Mouse (Mus musculus) neural tube, embryonic 11.5 days (tissue): Measurements from ENCODE around the gene Sppl2c. TPM values are rescaled to one million over a fixed set of nuclear protein-coding genes. Genes with fewer than 3 reads are reported as not detected.

Experiments
- ATAC-seq: fragments of 200-750 bp; cut with Nextera tagmentation; 2 replicates; pipeline ENCODE4 v1.8.0; 2017; ENCODE audit warnings: moderate number of reproducible peaks, mild to moderate bottlenecking, moderate TSS enrichment, moderate library complexity; ENCODE audit not compliant: insufficient read depth, low FRiP score, low TSS enrichment
- DNase-seq: peaks from one replicate; pipeline ENCODE4 v3.0.0-alpha.2; 2015; ENCODE audit warnings: low spot score
- H3K27ac ChIP-seq: fragments of 300-500 bp; sonication (generic); 2 replicates; pipeline ENCODE4 v1.5.1; 2014; ENCODE audit warnings: low read depth, mild to moderate bottlenecking, low read length
- H3K27me3 ChIP-seq: fragments of 300-500 bp; sonication (generic); 2 replicates; pipeline ENCODE4 v1.6.1; 2014; ENCODE audit warnings: mild to moderate bottlenecking, low read length, mixed read lengths; ENCODE audit not compliant: control insufficient read depth, insufficient read depth
- H3K36me3 ChIP-seq: fragments of 300-500 bp; sonication (generic); 2 replicates; pipeline ENCODE4 v1.6.1; 2014; ENCODE audit warnings: mild to moderate bottlenecking, low read length, moderate library complexity, mixed read lengths; ENCODE audit not compliant: control insufficient read depth, insufficient read depth
- H3K4me1 ChIP-seq: fragments of 300-500 bp; sonication (generic); 2 replicates; pipeline ENCODE4 v1.6.1; 2014; ENCODE audit warnings: low read length, mixed read lengths; ENCODE audit not compliant: control insufficient read depth, insufficient read depth
- H3K4me2 ChIP-seq: fragments of 300-500 bp; sonication (generic); 2 replicates; pipeline ENCODE4 v1.6.1; 2014; ENCODE audit warnings: low read depth, mild to moderate bottlenecking, moderate library complexity
- H3K4me3 ChIP-seq: fragments of 300-500 bp; sonication (generic); 2 replicates; pipeline ENCODE4 v1.5.1; 2014; ENCODE audit warnings: low read depth, low read length
- H3K9ac ChIP-seq: fragments of 300-500 bp; sonication (generic); 2 replicates; pipeline ENCODE4 v1.6.1; 2014; ENCODE audit warnings: mild to moderate bottlenecking, low read length
- H3K9me3 ChIP-seq: fragments of 300-500 bp; sonication (generic); 2 replicates; pipeline ENCODE4 v1.6.1; 2016; ENCODE audit warnings: low read length; ENCODE audit not compliant: control insufficient read depth
- WGBS: fragments of 180-500 bp; shearing (Covaris S2); extraction: QIAGEN DNeasy Blood & Tissue Kit; methylation state at CpG from one replicate; pipeline ENCODE4 v1.1.7; 2014; 5-methylcytosine and 5-hydroxymethylcytosine counted together
- polyA plus RNA-seq: library from polyadenylated mRNA; unstranded; fragments of >200 nt; fragmentation: Nextera tagmentation; extraction: Ambion mirVana; gene quantifications from 2 replicates; pipeline ENCODE4 v1.2.1, GENCODE M21; 2014

The Sppl2c gene
- not detected in 2 replicates for polyA plus RNA-seq

DNA sequence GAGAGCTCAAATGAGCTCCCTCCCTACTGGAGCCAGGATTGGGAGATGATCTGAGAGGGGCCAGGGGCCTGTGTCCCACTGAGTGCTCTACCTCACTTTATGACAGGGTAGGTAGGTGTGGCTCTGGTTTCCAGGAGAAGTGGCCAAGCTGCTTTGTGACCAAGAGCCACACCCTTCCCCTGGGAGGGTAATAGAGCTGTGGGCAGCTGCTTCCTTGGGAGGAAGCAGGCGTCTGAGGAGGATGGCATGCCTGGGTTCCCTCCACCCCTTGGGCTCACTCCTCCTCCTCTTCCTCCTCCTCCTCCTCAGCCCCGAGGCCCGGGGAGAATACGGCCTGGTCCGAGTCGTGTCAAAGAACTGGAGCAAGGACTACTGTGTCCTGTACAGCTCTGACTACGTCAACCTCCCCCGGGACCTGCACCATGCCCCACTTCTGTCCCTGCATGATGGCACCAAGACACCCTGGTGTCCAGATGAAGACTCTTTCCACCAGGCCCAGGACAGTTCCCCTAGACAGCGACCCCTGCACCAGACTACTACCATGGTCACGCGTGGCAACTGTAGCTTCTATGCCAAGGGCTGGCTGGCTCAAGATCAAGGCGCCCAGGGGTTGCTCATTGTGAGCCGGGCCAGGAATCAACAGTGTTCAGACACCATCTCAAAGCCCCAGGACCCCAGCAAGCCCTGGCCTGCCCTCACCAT lies at the start of gene Sppl2c:
TSS of gene Sppl2c (plus strand) at position 193 of the 702 bp plus-strand sequence.
- no peak for DNase-seq

DNA sequence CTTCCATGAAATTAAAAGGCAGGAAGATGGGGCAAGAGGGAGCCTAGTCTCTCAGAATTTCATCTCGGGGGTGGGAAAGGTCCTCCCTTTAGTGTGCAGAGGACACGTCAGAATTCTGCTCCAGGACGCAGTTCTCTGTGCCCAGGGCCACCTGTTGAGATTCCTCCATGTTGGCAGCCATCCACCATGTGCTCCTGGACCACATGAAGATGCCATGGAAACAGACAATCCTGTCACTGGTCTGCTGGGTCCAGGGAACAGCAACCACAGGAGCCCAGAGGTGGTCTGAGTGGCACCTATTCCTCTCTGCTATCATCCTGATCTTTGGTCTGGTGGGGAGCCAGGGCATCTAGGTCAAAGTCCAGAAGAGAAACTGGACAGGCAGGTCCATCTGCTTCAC lies 47.2 kb upstream of the Sppl2c start:
- H3K9me3 ChIP-seq: no peaks in the 10 kb centered on the region
- ATAC-seq (no peak), DNase-seq (no peak)
- H3K4me1 ChIP-seq: no peaks in the 10 kb centered on the region
- H3K9ac ChIP-seq: no peak overlapping the region
- H3K36me3 ChIP-seq: no peaks in the 10 kb centered on the region
- H3K4me3 ChIP-seq: no peak overlapping the region
- WGBS: 78% methylated on average over 3 of the region's 3 CpGs
- H3K27ac ChIP-seq: no peak overlapping the region
- H3K27me3 ChIP-seq: peaks cover 21% of the 10 kb centered on the region
- no peak overlapping the region for H3K4me2 ChIP-seq

More for the DNA sequence above, at the start of gene Sppl2c:
- Histone ChIP-seq H3K9me3 (no peaks in the 10 kb centered on the region), H3K4me1 (no peaks in the 10 kb centered on the region), H3K4me3 (no peak within 1 kb of the TSS), H3K36me3 (no peaks in the 10 kb centered on the region), H3K27me3 (no peaks in the 10 kb centered on the region), H3K9ac (no peak within 1 kb of the TSS), H3K27ac (no peak within 1 kb of the TSS), H3K4me2 (no peak within 1 kb of the TSS)
- WGBS: 77% methylated on average over 13 of the region's 13 CpGs
- no peak for ATAC-seq

DNA sequence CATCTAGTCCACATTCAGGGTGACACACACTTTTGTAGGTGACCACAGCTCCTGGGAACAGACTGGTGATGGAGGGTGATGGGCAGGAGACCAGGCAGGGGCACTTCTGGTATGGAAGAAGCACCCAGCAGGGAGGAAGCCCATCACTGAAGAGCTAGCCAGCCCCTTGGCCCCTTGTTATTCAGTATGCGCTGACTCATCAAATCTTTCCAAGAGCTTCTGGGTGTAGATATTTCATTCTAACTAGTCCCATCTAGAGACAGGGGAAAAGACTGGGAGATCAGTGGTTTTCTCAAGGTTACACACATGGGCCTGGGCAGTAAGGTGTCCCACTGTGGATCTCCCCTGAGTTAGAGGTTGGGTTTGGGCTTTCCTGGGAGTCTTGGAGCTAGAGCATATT lies 41.2 kb upstream of the Sppl2c start:
- no peaks in the 10 kb centered on the region for H3K9me3 ChIP-seq
- H3K36me3 ChIP-seq: no peaks in the 10 kb centered on the region
- H3K9ac ChIP-seq: no peak overlapping the region
- no peak overlapping the region for H3K4me2 ChIP-seq
- H3K4me1 ChIP-seq: no peaks in the 10 kb centered on the region
- no peaks in the 10 kb centered on the region for H3K27me3 ChIP-seq
- H3K27ac ChIP-seq: no peak overlapping the region
- DNase-seq: no peak
- H3K4me3 ChIP-seq: no peak overlapping the region
- WGBS: 100% methylated on average over 1 of the region's 1 CpGs
- no peak for ATAC-seq

DNA sequence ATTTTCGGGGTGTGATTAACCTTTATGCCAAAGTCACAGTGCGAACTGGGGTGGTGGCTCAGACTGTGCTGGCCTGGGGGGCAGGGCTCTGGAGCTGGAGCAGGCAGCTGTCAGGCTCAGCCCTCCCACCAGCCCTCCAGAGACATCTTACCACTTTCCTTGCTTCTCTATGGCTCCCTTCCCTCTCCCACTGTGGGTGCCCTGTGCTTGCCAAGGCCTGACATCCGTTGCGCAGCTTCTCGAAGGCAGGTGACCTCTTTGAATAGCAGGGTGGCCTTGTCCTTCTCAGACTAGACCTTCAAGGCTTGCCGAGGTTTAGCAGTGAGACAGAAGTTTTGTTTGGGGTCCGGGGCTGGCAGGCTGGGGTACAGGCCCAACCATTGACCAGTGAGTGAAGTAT lies 37.3 kb upstream of the Sppl2c start:
- no peak overlapping the region for H3K4me2 ChIP-seq
- no peak overlapping the region for H3K4me3 ChIP-seq
- DNase-seq (no peak), ATAC-seq (no peak)
- H3K9ac ChIP-seq: no peak overlapping the region
- H3K9me3 ChIP-seq: no peaks in the 10 kb centered on the region
- H3K36me3 ChIP-seq: no peaks in the 10 kb centered on the region
- H3K27ac ChIP-seq: no peak overlapping the region
- H3K4me1 ChIP-seq: no peaks in the 10 kb centered on the region
- WGBS: 73% methylated on average over 7 of the region's 7 CpGs
- H3K27me3 ChIP-seq: no peaks in the 10 kb centered on the region

DNA sequence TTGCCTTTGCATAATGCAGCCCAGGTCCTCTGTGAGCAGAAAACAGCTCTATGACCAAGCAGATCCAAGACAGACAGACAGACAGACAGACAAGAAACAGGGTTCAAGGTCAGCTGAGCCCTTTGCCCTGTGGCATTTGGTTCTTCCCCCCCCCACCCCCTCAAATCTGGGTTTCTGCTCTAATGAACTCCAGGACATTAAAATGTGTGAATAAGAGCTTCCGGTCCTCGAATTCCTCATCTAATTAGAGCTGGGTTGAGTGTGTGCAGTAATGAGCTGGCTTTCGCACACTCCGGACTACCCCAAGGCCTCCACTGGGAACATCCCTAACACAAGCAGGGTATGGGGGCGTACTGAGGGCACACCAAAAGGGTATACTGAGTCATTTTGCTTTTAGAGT lies 35.2 kb upstream of the Sppl2c start:
- ATAC-seq (no peak), DNase-seq (no peak)
- Histone ChIP-seq H3K9ac (no peak overlapping the region), H3K36me3 (no peaks in the 10 kb centered on the region), H3K27ac (no peak overlapping the region), H3K4me2 (no peak overlapping the region), H3K27me3 (no peaks in the 10 kb centered on the region), H3K4me3 (no peak overlapping the region), H3K4me1 (peaks cover 8% of the 10 kb centered on the region), H3K9me3 (no peaks in the 10 kb centered on the region)
- whole genome bisulfite sequencing: 75% methylated on average over 5 of the region's 5 CpGs

DNA sequence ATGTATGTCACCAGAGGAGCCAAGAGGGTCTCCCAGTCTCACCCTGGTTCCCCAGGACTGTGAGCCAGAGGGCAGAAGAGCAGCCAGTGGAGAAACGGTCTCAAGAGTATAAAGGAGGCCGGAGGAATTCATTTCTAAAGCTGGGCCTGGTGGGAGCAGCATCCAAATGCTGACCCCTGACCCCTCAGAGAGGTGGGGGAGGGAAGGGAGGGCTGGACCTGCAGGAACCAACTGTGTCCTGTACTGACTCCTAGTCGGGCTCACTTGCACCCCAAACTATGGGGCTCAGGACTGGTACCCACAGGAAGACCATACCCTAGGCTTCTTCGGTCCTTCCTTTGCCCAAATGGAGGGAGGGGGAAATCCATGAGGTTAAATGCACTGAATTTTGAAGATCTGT lies 31.8 kb upstream of the Sppl2c start:
- no peak overlapping the region for H3K9ac ChIP-seq
- no peak overlapping the region for H3K27ac ChIP-seq
- H3K4me1 ChIP-seq: peaks cover 12% of the 10 kb centered on the region
- no peaks in the 10 kb centered on the region for H3K27me3 ChIP-seq
- no peaks in the 10 kb centered on the region for H3K36me3 ChIP-seq
- WGBS: 51% methylated on average over 4 of the region's 4 CpGs
- no peaks in the 10 kb centered on the region for H3K9me3 ChIP-seq
- H3K4me2 ChIP-seq: no peak overlapping the region
- H3K4me3 ChIP-seq: no peak overlapping the region
- ATAC-seq: no peak
- no peak for DNase-seq

DNA sequence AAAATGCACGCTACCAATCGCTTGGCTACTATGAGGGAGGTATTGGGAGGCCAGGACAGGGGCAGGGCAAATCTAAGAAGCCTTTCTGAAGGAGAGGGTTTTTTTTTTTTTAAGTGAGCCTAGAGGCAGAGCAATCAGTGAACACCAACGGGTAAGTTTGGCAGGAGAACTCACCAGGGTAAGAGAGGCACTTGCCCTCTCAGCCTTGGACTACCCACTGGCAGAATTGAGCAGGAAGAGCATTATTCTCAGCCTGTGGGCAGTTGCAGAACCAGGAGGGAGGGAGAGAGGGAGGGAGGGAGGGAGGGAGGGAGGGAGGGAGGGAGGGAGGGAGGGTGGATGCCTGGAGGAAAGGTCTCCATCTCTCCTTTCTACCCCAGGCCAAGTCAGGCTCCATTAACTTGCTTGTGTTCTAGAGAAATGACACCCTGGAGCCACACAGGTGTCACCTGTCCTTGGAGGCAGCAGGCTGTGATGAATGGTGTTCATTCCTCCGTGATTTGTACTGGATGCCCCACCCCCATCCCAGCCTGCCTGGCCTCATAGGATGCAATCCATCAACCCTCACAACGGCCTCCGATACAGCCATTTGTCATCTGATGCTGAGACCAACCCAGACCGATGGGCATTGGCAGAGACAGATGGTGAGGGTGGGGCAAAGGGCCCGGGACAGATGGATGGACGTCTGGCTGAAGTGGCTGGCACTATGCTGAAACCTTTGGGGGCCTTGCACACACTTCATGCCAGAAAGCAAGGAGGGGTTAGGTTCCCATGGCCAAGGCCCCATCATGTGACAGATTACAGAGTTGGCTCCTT lies 31.1 kb upstream of the Sppl2c start:
- Histone ChIP-seq H3K4me1 (peaks cover 12% of the 10 kb centered on the region), H3K9ac (no peak overlapping the region), H3K36me3 (no peaks in the 10 kb centered on the region), H3K27me3 (no peaks in the 10 kb centered on the region), H3K27ac (peak overlapping the region; percentile 27; the same call in 1 of the 2 replicates), H3K4me3 (no peak overlapping the region), H3K9me3 (no peaks in the 10 kb centered on the region), H3K4me2 (no peak overlapping the region)
- 32% methylated on average over 9 of the region's 9 CpGs for WGBS
- DNase-seq (peak; percentile 53), ATAC-seq (no peak; the same call in 1 of the 2 replicates)

DNA sequence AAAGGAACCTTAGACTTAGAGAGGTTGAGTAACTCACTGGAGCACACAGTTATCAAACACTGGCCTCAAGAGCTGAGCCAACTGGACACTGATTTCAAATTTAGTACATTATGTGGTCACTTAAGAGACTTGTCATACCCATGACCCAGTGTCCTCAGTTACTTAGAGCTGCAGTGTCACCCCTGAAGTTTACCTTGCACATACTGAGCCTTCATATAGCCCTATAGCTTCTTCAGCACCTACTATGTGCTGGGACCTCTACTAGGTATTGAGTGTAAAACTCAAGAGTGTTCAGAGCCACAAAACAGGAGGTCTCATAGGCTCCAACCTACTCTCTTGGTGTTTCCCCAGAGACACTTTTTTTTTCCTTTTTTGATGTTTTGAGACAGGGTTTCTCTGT lies 30.2 kb upstream of the Sppl2c start:
- H3K4me3 ChIP-seq: no peak overlapping the region
- ATAC-seq: no peak
- H3K27me3 ChIP-seq: no peaks in the 10 kb centered on the region
- DNase-seq: no peak
- no peak overlapping the region for H3K9ac ChIP-seq
- no peaks in the 10 kb centered on the region for H3K36me3 ChIP-seq
- peak overlapping the region; percentile 27; the same call in 1 of the 2 replicates for H3K27ac ChIP-seq
- H3K4me2 ChIP-seq: no peak overlapping the region
- H3K9me3 ChIP-seq: no peaks in the 10 kb centered on the region
- peaks cover 12% of the 10 kb centered on the region for H3K4me1 ChIP-seq

DNA sequence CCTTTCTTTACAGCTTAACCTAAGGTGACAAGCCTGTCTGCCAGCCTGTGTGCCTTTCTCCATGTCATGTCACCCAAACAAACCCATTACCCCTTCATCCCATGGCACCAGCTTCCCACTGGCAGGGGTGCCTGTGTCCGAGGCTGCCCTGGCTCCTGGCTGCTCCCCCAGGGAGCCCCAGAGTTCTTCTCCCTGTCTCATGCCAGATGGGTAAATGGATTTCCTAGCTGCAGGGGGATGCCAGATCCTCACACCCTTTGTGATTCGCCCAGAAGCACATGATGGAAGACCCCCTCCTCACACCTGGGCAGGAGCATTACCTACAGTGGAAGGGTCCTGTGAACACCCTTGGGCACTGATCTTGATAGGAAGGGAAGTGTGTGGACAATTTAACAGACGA lies 29.7 kb upstream of the Sppl2c start:
- ATAC-seq (no peak), DNase-seq (no peak)
- Histone ChIP-seq H3K4me2 (no peak overlapping the region), H3K27ac (no peak overlapping the region), H3K9me3 (no peaks in the 10 kb centered on the region), H3K4me1 (peaks cover 12% of the 10 kb centered on the region), H3K27me3 (no peaks in the 10 kb centered on the region), H3K4me3 (no peak overlapping the region), H3K36me3 (no peaks in the 10 kb centered on the region), H3K9ac (no peak overlapping the region)
- 73% methylated on average over 3 of the region's 3 CpGs for WGBS
